Mouse (Mus musculus) layer of hippocampus, adult 2 months (tissue): ENCODE data around the gene Trpm4. TPM values are rescaled to one million over a fixed set of nuclear protein-coding genes. Genes with fewer than 3 reads are reported as not detected.
"Not testable (repeated sequence)": the region's sequence is repeated elsewhere in the genome, so short reads cannot be mapped to it uniquely, and the experiment has no call there.

Experiments used
- DNase-seq, 2 experiments: peaks; one replicate each; pipeline ENCODE4 v3.0.0; 2022; ENCODE audit warnings: low spot score in 2 of 2
- H3K27ac ChIP-seq: fragments of 200-600 bp; 2 replicates; pipeline ENCODE4 v1.8.1; 2022
- H3K4me3 ChIP-seq: fragments of 200-600 bp; 2 replicates; pipeline ENCODE4 v1.8.1; 2022; ENCODE audit warnings: mild to moderate bottlenecking
- CTCF ChIP-seq: fragments of 200-600 bp; conservative IDR thresholded peaks from 2 replicates; pipeline ENCODE4 v1.8.1; 2022; ENCODE audit warnings: antibody characterized with exemption, mild to moderate bottlenecking, moderate library complexity
- total RNA-seq, 2 experiments: library from RNA; stranded (reverse); gene quantifications; 2 replicates each; pipeline ENCODE4 v1.2.3; 2021

The Trpm4 gene
- total RNA-seq, 2 experiments from 2014 or later: 12.8 to 16.5 TPM

GRCm38 (mm10) chr7:45365742-45366651, 32.4 kb upstream of the Trpm4 start:
- Histone ChIP-seq H3K4me3 (peak overlapping the region; percentile 88), H3K27ac (peak overlapping the region; percentile 96)
- peak; percentile 28 for TF ChIP-seq CTCF
- no peak for DNase-seq

DNA sequence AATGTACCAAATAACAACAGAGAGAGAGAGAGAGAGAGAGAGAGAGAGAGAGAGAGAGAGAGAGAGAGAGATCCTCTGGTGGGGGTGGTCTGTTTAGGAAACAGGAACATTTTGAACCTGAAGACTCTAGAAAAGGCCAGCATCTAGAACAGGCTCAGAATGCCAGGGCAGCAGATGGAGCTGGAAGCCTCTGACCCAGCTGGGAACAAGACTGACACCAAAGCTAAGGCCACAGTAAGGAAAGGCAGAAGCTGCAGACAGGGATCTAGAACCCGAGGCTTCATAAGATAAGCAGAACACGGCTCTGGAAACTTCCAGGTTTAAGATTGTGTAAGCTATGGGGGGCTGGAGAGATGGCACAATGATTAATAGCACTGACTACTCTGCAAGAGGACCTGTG, 30.4 kb upstream of the Trpm4 start:
- no peak for TF ChIP-seq CTCF
- no peak overlapping the region for H3K27ac ChIP-seq
- H3K4me3 ChIP-seq: no peak overlapping the region
- no peak for DNase-seq

DNA sequence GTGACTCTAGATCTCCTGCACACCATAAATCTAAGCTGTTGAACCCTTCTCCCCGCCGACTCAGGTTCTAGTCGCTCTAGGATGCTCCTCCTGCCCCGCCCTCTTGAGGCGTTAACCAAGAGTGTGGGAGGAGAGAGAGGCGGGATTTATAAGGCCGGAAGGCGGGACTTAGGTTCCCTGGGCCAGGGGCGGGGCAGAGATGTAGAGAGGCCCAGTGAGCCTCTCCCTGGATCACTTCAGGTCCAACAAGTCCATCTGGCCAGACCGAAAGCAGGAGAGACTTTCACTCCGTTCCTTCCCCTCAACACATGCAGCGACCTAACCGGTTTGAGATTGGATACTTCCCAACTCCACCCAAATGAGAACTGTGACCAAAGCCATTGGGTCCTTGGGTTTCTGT, 29.2 kb upstream of the Trpm4 start:
- DNase-seq: no peak
- no peak for TF ChIP-seq CTCF
- Histone ChIP-seq H3K27ac (no peak overlapping the region), H3K4me3 (no peak overlapping the region)

DNA sequence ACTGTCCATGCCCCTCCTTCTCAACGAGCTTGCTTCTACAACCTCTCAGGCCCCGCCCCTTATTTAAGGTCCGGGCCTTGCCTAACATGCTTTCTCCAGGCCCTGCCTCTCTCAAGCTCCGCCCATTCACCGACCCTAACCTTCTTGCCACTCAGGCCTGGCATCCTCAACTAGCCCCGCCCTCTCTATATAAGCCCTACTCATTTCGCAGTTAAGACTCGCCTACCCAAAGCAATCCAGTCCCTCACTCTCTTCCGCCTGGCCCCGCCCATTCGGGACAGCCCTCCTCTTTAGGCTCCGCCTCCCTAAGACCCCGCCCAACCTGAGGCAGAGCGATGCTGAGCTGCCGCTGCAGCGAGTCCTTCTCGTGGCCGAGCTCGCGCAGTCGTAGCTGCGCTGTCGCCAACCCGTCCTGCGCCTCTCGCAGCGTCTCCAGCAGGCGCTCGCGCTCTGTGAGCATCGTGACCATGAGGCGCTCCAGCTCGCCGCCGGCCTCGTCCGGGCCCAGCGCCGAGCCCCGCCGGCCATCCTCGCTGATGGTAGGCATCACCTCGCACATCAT, 27.7 kb upstream of the Trpm4 start:
- TF ChIP-seq CTCF: no peak
- Histone ChIP-seq H3K27ac (peak overlapping the region; percentile 85), H3K4me3 (peak overlapping the region; percentile 65)
- peak; percentile 79 to 86 for DNase-seq

- peak overlapping the region; percentile 85; the same call in 1 of the 2 replicates for H3K27ac ChIP-seq
- no peak for TF ChIP-seq CTCF
- H3K4me3 ChIP-seq: no peak overlapping the region
- no peak for DNase-seq
Measured at GRCm38 (mm10) chr7:45360404-45361125, 27.0 kb upstream of the Trpm4 start.

DNA sequence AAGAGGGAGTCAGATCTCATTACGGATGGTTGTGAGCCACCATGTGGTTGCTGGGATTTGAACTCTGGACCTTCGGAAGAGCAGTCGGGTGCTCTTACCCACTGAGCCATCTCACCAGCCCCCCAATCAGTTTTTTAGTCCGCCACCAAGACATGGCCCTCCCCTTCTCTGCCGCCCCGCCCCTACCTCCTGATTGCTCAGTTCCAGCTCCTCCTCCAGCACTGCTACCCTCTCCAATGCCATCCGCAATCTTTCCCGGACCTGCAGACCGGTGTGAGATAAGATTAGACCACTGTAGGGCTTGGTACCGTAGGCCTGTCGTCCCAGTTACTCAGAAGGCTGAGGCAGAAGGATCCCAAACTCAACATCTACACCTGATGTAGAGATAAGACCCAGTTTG, 25.5 kb upstream of the Trpm4 start:
- not testable (repeated sequence) for DNase-seq, H3K27ac ChIP-seq

GRCm38 (mm10) chr7:45356087-45356486, 22.5 kb upstream of the Trpm4 start:
- no peak for TF ChIP-seq CTCF
- Histone ChIP-seq H3K27ac (no peak overlapping the region), H3K4me3 (no peak overlapping the region)
- DNase-seq: no peak

More for the DNA sequence above, 25.5 kb upstream of the Trpm4 start:
- not testable (repeated sequence) for H3K4me3 ChIP-seq

DNA sequence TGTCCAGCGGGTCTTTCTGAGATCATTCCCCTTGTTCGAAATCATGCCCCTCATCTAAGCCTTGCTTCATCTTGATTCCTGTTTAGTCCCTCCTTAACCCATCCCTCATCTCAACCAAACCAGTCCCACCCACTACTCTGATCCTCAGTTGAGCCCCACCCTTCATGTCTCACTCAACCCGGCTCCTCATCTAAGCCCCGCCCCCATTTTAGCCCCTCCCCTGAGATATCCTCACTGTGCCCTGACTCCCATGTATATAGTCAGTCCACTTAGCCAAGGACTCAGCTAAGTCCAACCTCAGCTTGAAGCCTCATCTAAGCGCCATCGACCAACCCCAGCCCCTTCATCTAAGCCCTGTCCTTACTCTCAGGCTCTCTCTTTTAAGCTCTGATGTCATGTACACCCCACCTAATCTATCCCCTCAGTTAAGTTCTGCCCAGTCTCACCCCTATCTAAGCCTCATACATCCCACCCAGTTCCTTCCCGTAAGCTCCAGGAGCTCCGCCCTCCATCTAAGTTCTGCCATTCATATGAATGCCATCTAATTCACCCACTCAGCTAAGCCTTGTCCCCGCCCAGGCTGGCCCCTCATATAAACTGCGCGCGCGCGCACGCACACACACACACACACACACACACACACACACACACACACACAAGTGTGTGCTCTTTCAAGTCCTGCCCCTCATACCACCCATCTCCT, 21.9 kb upstream of the Trpm4 start:
- no peak for DNase-seq
- H3K27ac ChIP-seq: no peak overlapping the region
- H3K4me3 ChIP-seq: no peak overlapping the region
- no peak for TF ChIP-seq CTCF

GRCm38 (mm10) chr7:45353041-45353440, 19.5 kb upstream of the Trpm4 start:
- H3K4me3 ChIP-seq: no peak overlapping the region
- no peak for TF ChIP-seq CTCF
- no peak overlapping the region for H3K27ac ChIP-seq
- no peak for DNase-seq

GRCm38 (mm10) chr7:45346905-45347304, 13.3 kb upstream of the Trpm4 start:
- TF ChIP-seq CTCF: no peak
- no peak for DNase-seq
- Histone ChIP-seq H3K4me3 (no peak overlapping the region), H3K27ac (peak overlapping the region; percentile 48; the same call in 1 of the 2 replicates)

DNA sequence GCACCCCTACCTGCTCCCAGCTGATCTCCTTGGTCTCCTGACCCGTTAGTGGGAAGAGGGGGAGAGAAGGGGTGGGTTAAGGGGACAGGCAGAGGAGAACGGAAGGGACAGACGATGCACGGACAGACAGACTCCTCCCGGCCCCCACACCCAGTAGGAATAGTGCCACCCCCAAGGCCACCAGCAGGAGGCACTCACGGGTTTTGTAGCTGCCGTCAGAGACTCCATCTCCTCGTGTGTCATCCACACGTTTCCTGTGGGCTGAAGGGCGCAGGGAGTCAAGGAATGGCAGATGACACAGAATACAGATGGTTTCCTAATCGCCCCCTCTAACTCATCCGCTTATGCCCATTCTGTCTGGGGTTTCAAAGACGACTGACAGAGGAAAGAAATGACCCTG, 10.0 kb upstream of the Trpm4 start:
- peak overlapping the region; percentile 61 for H3K27ac ChIP-seq
- no peak for DNase-seq
- peak; percentile 63 for TF ChIP-seq CTCF
- no peak overlapping the region for H3K4me3 ChIP-seq

GRCm38 (mm10) chr7:45342081-45342480, 8.5 kb upstream of the Trpm4 start:
- no peak for TF ChIP-seq CTCF

More at GRCm38 (mm10) chr7:45342081-45342480, 8.5 kb upstream of the Trpm4 start:
- H3K27ac ChIP-seq: peak overlapping the region; percentile 55; the same call in 1 of the 2 replicates
- H3K4me3 ChIP-seq: no peak overlapping the region
- DNase-seq: no peak
